25 mouse cellular contexts compared by ENCODE assay signal in genomic region chr1:91567269-91567668, GRCm38 (mm10).
"Had no signal": no experiment of that assay in that cellular context is flagged by ENCODE, and none has a peak within 500 bp of the region (broad histone marks: within the 10 kb centered on the region; RNA-seq: fewer than 3 reads in every experiment).

No protein-coding gene starts in this region.

- H3K4me2 ChIP-seq: liver, embryonic 13.5 days; liver, embryonic 15.5 days; lung, embryonic 15.5 days; midbrain, embryonic 12.5 days; neural tube, embryonic 13.5 days; neural tube, embryonic 15.5 days; stomach, embryonic 15.5 days had no signal

- H3K36me3 ChIP-seq: liver, embryonic 13.5 days; liver, embryonic 15.5 days; lung, embryonic 15.5 days; midbrain, embryonic 10.5 days; midbrain, embryonic 12.5 days; neural tube, embryonic 13.5 days; neural tube, embryonic 15.5 days; stomach, embryonic 15.5 days had no signal

- DNase-seq: liver, embryonic 13.5 days; liver, postnatal 0 days; lung, adult 2 months; lung, postnatal 14 days; lung, postnatal 36 days; midbrain, embryonic 14.5 days; retina, postnatal 1 day; right cerebral cortex, adult 18-20 months; right cerebral cortex, postnatal 25 days; right cerebral cortex, postnatal 4 days; thymus, adult 2 months; thymus, postnatal 25 days; thymus, postnatal 4 days had no signal

- H3K9me3 ChIP-seq: liver, embryonic 13.5 days; liver, embryonic 15.5 days; lung, embryonic 15.5 days; midbrain, embryonic 10.5 days; midbrain, embryonic 12.5 days; neural tube, embryonic 13.5 days; neural tube, embryonic 15.5 days; stomach, embryonic 15.5 days had no signal

- H3K27me3 ChIP-seq: liver, embryonic 13.5 days; lung, embryonic 15.5 days; midbrain, embryonic 12.5 days; neural tube, embryonic 13.5 days; neural tube, embryonic 15.5 days; stomach, embryonic 15.5 days had no signal

- H3K4me1 ChIP-seq: liver, embryonic 13.5 days; liver, embryonic 15.5 days; lung, embryonic 15.5 days; midbrain, embryonic 10.5 days; midbrain, embryonic 12.5 days; neural tube, embryonic 15.5 days; stomach, embryonic 15.5 days had no signal

- H3K9ac ChIP-seq: liver, embryonic 13.5 days; liver, embryonic 15.5 days; liver, postnatal 0 days; lung, embryonic 15.5 days; midbrain, embryonic 12.5 days; neural tube, embryonic 13.5 days; neural tube, embryonic 15.5 days; stomach, embryonic 15.5 days had no signal

- H3K4me3 ChIP-seq: liver, embryonic 13.5 days; liver, embryonic 15.5 days; lung, embryonic 15.5 days; midbrain, embryonic 10.5 days; midbrain, embryonic 12.5 days; myocyte; neural tube, embryonic 13.5 days; neural tube, embryonic 15.5 days; stomach, embryonic 15.5 days had no signal

- ATAC-seq: liver, postnatal 0 days; lung, postnatal 0 days; midbrain, embryonic 16.5 days had no signal

- H3K27ac ChIP-seq: liver, embryonic 13.5 days; liver, embryonic 15.5 days; lung, embryonic 15.5 days; macrophage; midbrain, embryonic 10.5 days; midbrain, embryonic 12.5 days; neural tube, embryonic 13.5 days; neural tube, embryonic 15.5 days; stomach, embryonic 15.5 days; stomach, postnatal 0 days had no signal
